In genomic region chr9:7336740-7337483, GRCm38 (mm10) we compare ENCODE assay signal across 24 mouse cellular contexts. TPM values are rescaled to one million over a fixed set of nuclear protein-coding genes. Genes with fewer than 3 reads are reported as not detected.
DNase-seq lines count a peak whose midpoint lies in the region; ATAC-seq and TF ChIP-seq lines count a peak whose summit lies in the region.
"Had no signal": no experiment of that assay in that cellular context is flagged by ENCODE, and none has a peak within 500 bp of the region (broad histone marks: within the 10 kb centered on the region; RNA-seq: fewer than 3 reads in every experiment).

No protein-coding gene starts in this region.

- DNase-seq in kidney, postnatal 0 days (ENCODE audit: low spot score) = peak; percentile 4
- DNase-seq in kidney, postnatal 36 days = no peak
- peak; percentile 25 to 27 for DNase-seq in spleen, postnatal 36 days (ENCODE audit: low spot score in 2 of 2)
- DNase-seq in spleen, postnatal 4 days (ENCODE audit: low spot score in 2 of 2) = no peak
- DNase-seq in cerebellum, adult 9-10 months = no peak
- DNase-seq: adrenal gland, postnatal 10 days; cerebellum, postnatal 25 days; gastrocnemius, postnatal 25 days; kidney, postnatal 10 days; retina, postnatal 1 day; thymus, postnatal 4 days had no signal

- no peaks in the 10 kb centered on the region for H3K36me3 ChIP-seq in kidney, postnatal 0 days (ENCODE audit: insufficient read depth, low read length)
- H3K36me3 ChIP-seq: embryonic facial prominence, embryonic 13.5 days; forebrain, embryonic 10.5 days; heart, embryonic 12.5 days had no signal

- H3K27ac ChIP-seq in kidney, postnatal 0 days = no peak overlapping the region
- H3K27ac ChIP-seq: embryonic facial prominence, embryonic 13.5 days; forebrain, embryonic 10.5 days; liver, embryonic 14.5 days had no signal

- H3K4me3 ChIP-seq in kidney, postnatal 0 days (replicated peaks; ENCODE audit: low read depth, low read length) = no peak overlapping the region
- H3K4me3 ChIP-seq: embryonic facial prominence, embryonic 13.5 days; forebrain, embryonic 10.5 days; heart, embryonic 12.5 days had no signal

- no peak for ATAC-seq in kidney, postnatal 0 days (replicated peaks; ENCODE audit: low FRiP score, low read depth)
- ATAC-seq in megakaryocyte, adult 5-6 weeks (ENCODE audit: poor library complexity, severe bottlenecking) = peak; percentile 79
- ATAC-seq in megakaryocyte-erythroid progenitor cell, adult 5-6 weeks (replicated peaks; ENCODE audit: low FRiP score, low TSS enrichment, poor library complexity, severe bottlenecking) = no peak
- ATAC-seq: inflammation-experienced regulatory T-cells, adult 6 months had no signal

- no peak overlapping the region for H3K4me2 ChIP-seq in kidney, postnatal 0 days (ENCODE audit: low read length)
- H3K4me2 ChIP-seq: embryonic facial prominence, embryonic 13.5 days; heart, embryonic 12.5 days had no signal

- H3K9me3 ChIP-seq in kidney, postnatal 0 days (replicated peaks; ENCODE audit: low read length) = no peaks in the 10 kb centered on the region
- H3K9me3 ChIP-seq: embryonic facial prominence, embryonic 13.5 days; forebrain, embryonic 10.5 days; heart, embryonic 12.5 days had no signal

- no peaks in the 10 kb centered on the region for H3K4me1 ChIP-seq in kidney, postnatal 0 days (replicated peaks; ENCODE audit: insufficient read depth, low read length)
- H3K4me1 ChIP-seq: embryonic facial prominence, embryonic 13.5 days; forebrain, embryonic 10.5 days; heart, embryonic 12.5 days had no signal

- no peak for TF ChIP-seq CTCF in kidney, postnatal 0 days (IDR thresholded peaks at IDR 0.05; ENCODE audit: low read depth)

- H3K27me3 ChIP-seq in kidney, postnatal 0 days (ENCODE audit: insufficient read depth, low read length) = no peaks in the 10 kb centered on the region
- H3K27me3 ChIP-seq: embryonic facial prominence, embryonic 13.5 days had no signal

- H3K9ac ChIP-seq in kidney, postnatal 0 days (ENCODE audit: low read depth, low read length) = no peak overlapping the region
- H3K9ac ChIP-seq: embryonic facial prominence, embryonic 13.5 days; heart, embryonic 12.5 days; liver, embryonic 14.5 days had no signal

RNA-seq across cellular contexts. Expression of gene Mmp12, which starts 7.3 kb away (rescaled TPM):
- 0.06 TPM in 1 of 2 replicates, not detected in the other for polyA plus RNA-seq in kidney, postnatal 0 days (2015; fragmentation: Nextera tagmentation; extraction: Ambion mirVana)
- not detected in 2 replicates for total RNA-seq in megakaryocyte, adult 5-6 weeks (2015)
- 0.07 TPM in 1 of 2 replicates, not detected in the other for total RNA-seq in megakaryocyte, adult 5-6 weeks (2017)
- total RNA-seq in megakaryocyte-erythroid progenitor cell, adult 5-6 weeks (2014; fragmentation: Nextera tagmentation) = not detected in 2 replicates
- total RNA-seq in megakaryocyte-erythroid progenitor cell, adult 5-6 weeks (2017) = not detected in 2 replicates
- total RNA-seq: gastrocnemius, postnatal 25 days; layer of hippocampus, postnatal 10 days; left cerebral cortex, postnatal 36 days had no signal
- polyA plus RNA-seq: embryonic facial prominence, embryonic 13.5 days; forebrain, embryonic 10.5 days; frontal cortex, adult 2 months; heart, embryonic 12.5 days; hindbrain, embryonic 11.5 days; neural tube, embryonic 14.5 days; testis, adult 2 months had no signal

RNA-seq across cellular contexts. Expression of gene Mmp1b, which starts 50.9 kb away (rescaled TPM):
- polyA plus RNA-seq in kidney, postnatal 0 days (2015; fragmentation: Nextera tagmentation; extraction: Ambion mirVana) = not detected in 2 replicates
- not detected in 2 replicates for total RNA-seq in megakaryocyte, adult 5-6 weeks (2015)
- not detected in 2 replicates for total RNA-seq in megakaryocyte, adult 5-6 weeks (2017)
- not detected in 2 replicates for total RNA-seq in megakaryocyte-erythroid progenitor cell, adult 5-6 weeks (2014; fragmentation: Nextera tagmentation)
- not detected in 2 replicates for total RNA-seq in megakaryocyte-erythroid progenitor cell, adult 5-6 weeks (2017)
- total RNA-seq: adrenal gland, postnatal 10 days; gastrocnemius, postnatal 25 days; layer of hippocampus, postnatal 10 days; left cerebral cortex, postnatal 36 days had no signal
- polyA plus RNA-seq: embryonic facial prominence, embryonic 13.5 days; forebrain, embryonic 10.5 days; frontal cortex, adult 2 months; heart, embryonic 12.5 days; hindbrain, embryonic 11.5 days; inflammation-experienced regulatory T-cells, adult 6 months; liver, embryonic 14.5 days; neural tube, embryonic 14.5 days; testis, adult 2 months had no signal

Comparison
In these comparisons a context has a peak if more than half of its experiments do, and no peak if none do; other contexts are left out.
1. DNase-seq: peak in kidney, postnatal 0 days (single experiment) and spleen, postnatal 36 days (2 of 2); none in kidney, postnatal 36 days (0 of 2), spleen, postnatal 4 days (0 of 2) and cerebellum, adult 9-10 months (single experiment).